Mouse (Mus musculus): Measurements from ENCODE around the gene Arsg. TPM values are rescaled to one million over a fixed set of nuclear protein-coding genes. Genes with fewer than 3 reads are reported as not detected.
A peak's percentile ranks its signal among the peaks of the same experiment; 100 is the strongest.

Arsg gene
- 0.51 TPM for polyA plus RNA-seq (2012; fragmentation: generic; extraction: Trizol)
- long read RNA-seq, experiment 1, result 0 reads
- long read RNA-seq, experiment 2, partial matches to known transcripts, result 0 of 3 reads
- long read RNA-seq, experiment 2, other reads (novel, unspliced or antisense), result 3 of 3 reads

- Histone ChIP-seq H3K4me3 (ENCODE audit: insufficient read depth, poor library complexity, severe bottlenecking) (peak within 1 kb of the TSS; percentile 34), H3K36me3 (ENCODE audit: control insufficient read depth, insufficient read depth) (no peaks in the 10 kb centered on the region), H3K27me3 (ENCODE audit: control insufficient read depth, insufficient read depth, insufficient read length) (no peaks in the 10 kb centered on the region), H3K79me2 (ENCODE audit: control insufficient read depth, insufficient read depth) (no peaks in the 10 kb centered on the region), H3ac (ENCODE audit: control insufficient read depth, insufficient read length, low read depth) (peak within 1 kb of the TSS; percentile 63), H3K79me3 (ENCODE audit: low read depth) (no peaks in the 10 kb centered on the region)
- TF ChIP-seq MYOG (IDR thresholded peaks at IDR 0.05; ENCODE audit: control insufficient read depth, extremely low read depth, insufficient read length) (no peak), MAX (IDR thresholded peaks at IDR 0.05) (peak; percentile 22)
These were observed at the start of gene Arsg, which contains the start of gene Slc16a6 for GRCm38 (mm10) chr11:109473171-109474085. Gene Arsg, plus strand, starts transcription at chr11:109473374. Gene Slc16a6, minus strand, starts transcription at chr11:109473598.

DNA sequence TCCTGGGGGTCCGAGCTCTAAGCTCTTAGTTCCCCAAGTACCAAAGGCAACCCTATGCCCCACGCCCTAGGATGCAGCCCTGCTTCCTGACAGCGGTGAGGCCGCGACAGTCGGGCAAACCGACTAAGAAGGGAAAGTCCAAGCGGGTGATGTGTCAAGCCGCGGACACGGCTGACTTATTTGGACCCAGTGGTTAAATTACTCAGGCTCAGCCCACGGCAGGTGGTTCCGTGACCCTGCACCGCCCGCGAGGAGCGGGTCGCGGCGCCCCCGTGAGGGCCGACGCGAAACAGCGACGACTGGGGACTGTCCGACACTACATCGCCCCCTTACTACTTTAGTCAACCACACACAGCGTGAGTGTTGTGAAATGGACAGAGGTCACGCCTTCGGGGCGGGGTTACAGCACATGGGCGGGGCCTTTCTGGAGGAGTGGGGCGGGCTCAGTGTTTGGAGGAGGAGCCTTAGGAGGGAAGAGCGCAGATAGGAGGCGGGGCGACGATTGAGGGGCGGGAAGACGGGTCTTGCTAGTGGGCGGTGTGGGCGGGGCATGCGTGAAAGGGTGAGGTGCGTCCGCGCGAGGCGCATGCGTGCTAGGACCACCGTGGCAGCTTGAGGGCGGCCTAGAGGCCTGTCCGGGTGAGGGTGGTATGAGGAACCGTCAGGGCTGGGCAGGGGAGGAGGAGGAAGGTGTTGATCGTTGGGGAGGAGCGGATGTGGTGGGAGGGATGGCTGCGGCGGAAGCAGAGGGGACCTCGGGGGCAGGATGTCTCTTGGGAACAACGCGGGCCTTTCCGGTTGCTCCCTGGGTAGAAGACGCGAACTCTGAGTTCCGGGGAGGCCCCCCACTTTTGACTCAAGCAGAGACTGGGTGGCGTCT lies 47.5 kb upstream of the Arsg start, which contains the start of gene Amz2:
Amz2 (plus strand) TSS at position 555 of the 880 bp plus-strand sequence.
- Histone ChIP-seq H3K4me3 (ENCODE audit: insufficient read depth, poor library complexity, severe bottlenecking) (peak within 1 kb of the TSS; percentile 59), H3K79me2 (ENCODE audit: control insufficient read depth, insufficient read depth) (peaks cover 10% of the 10 kb centered on the region), H3K27me3 (ENCODE audit: control insufficient read depth, insufficient read depth, insufficient read length) (no peaks in the 10 kb centered on the region), H3K36me3 (ENCODE audit: control insufficient read depth, insufficient read depth) (peaks cover 15% of the 10 kb centered on the region), H3ac (ENCODE audit: control insufficient read depth, insufficient read length, low read depth) (peak within 1 kb of the TSS; percentile 73), H3K79me3 (ENCODE audit: low read depth) (peaks cover 2% of the 10 kb centered on the region)
- TF ChIP-seq CTCF (IDR thresholded peaks at IDR 0.05; ENCODE audit: control insufficient read depth, insufficient read depth, insufficient read length), result peak; percentile 91
- peak; percentile 91 for TF ChIP-seq CEBPB (IDR thresholded peaks at IDR 0.05; ENCODE audit: low read depth)
- no peak for TF ChIP-seq MYOG (IDR thresholded peaks at IDR 0.05; ENCODE audit: control insufficient read depth, extremely low read depth, insufficient read length)
- peak; percentile 70 for TF ChIP-seq MAX (IDR thresholded peaks at IDR 0.05)
- TF ChIP-seq USF1 (IDR thresholded peaks at IDR 0.05; ENCODE audit: low read depth), result no peak
- TF ChIP-seq FOSL1 (IDR thresholded peaks at IDR 0.05; ENCODE audit: insufficient read depth, low read length, poor library complexity, severe bottlenecking), result no peak
- peak; percentile 58 for TF ChIP-seq MYOD1 (IDR thresholded peaks at IDR 0.05; ENCODE audit: control insufficient read depth, insufficient read length, low read depth)

GRCm38 (mm10) chr11:109426272-109426586 lies 46.9 kb upstream of the Arsg start:
- peak overlapping the region; percentile 73 for H3ac ChIP-seq (ENCODE audit: control insufficient read depth, insufficient read length, low read depth)
- TF ChIP-seq FOSL1 (IDR thresholded peaks at IDR 0.05; ENCODE audit: insufficient read depth, low read length, poor library complexity, severe bottlenecking) (no peak), CEBPB (IDR thresholded peaks at IDR 0.05; ENCODE audit: low read depth) (no peak), CTCF (IDR thresholded peaks at IDR 0.05; ENCODE audit: control insufficient read depth, insufficient read depth, insufficient read length) (no peak), MAX (IDR thresholded peaks at IDR 0.05) (no peak), USF1 (IDR thresholded peaks at IDR 0.05; ENCODE audit: low read depth) (no peak), MYOD1 (IDR thresholded peaks at IDR 0.05; ENCODE audit: control insufficient read depth, insufficient read length, low read depth) (no peak), MYOG (IDR thresholded peaks at IDR 0.05; ENCODE audit: control insufficient read depth, extremely low read depth, insufficient read length) (no peak)
- peaks cover 2% of the 10 kb centered on the region for H3K79me3 ChIP-seq (ENCODE audit: low read depth)
- peaks cover 10% of the 10 kb centered on the region for H3K79me2 ChIP-seq (ENCODE audit: control insufficient read depth, insufficient read depth)
- no peaks in the 10 kb centered on the region for H3K27me3 ChIP-seq (ENCODE audit: control insufficient read depth, insufficient read depth, insufficient read length)
- peaks cover 19% of the 10 kb centered on the region for H3K36me3 ChIP-seq (ENCODE audit: control insufficient read depth, insufficient read depth)
- peak overlapping the region; percentile 59 for H3K4me3 ChIP-seq (ENCODE audit: insufficient read depth, poor library complexity, severe bottlenecking)

DNA sequence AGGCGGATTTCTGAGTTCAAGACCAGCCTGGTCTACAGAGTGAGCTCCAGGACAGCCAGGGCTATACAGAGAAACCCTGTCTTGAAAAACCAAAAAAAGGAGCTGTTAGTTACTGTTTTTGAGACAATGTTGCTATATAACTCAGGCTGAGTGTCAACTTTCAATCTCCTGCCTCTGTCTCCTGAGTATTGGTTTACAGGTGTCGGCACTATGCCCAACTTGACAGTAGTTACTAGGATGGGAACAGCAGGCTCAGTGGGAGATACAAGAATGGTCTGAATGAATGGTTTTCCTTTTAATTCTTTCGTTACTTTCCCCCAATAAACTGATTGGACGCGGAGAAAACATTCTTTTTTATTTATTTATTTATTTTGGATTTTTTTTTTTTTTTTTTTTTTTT lies 45.8 kb upstream of the Arsg start:
- H3K27me3 ChIP-seq (ENCODE audit: control insufficient read depth, insufficient read depth, insufficient read length), result no peaks in the 10 kb centered on the region
- H3K36me3 ChIP-seq (ENCODE audit: control insufficient read depth, insufficient read depth), result peaks cover 19% of the 10 kb centered on the region
- H3K79me2 ChIP-seq (ENCODE audit: control insufficient read depth, insufficient read depth), result peaks cover 10% of the 10 kb centered on the region
- H3K4me3 ChIP-seq (ENCODE audit: insufficient read depth, poor library complexity, severe bottlenecking), result no peak overlapping the region
- no peak overlapping the region for H3ac ChIP-seq (ENCODE audit: control insufficient read depth, insufficient read length, low read depth)
- H3K79me3 ChIP-seq (ENCODE audit: low read depth), result peaks cover 2% of the 10 kb centered on the region
- TF ChIP-seq MAX (IDR thresholded peaks at IDR 0.05) (no peak), CEBPB (IDR thresholded peaks at IDR 0.05; ENCODE audit: low read depth) (no peak), MYOG (IDR thresholded peaks at IDR 0.05; ENCODE audit: control insufficient read depth, extremely low read depth, insufficient read length) (no peak), CTCF (IDR thresholded peaks at IDR 0.05; ENCODE audit: control insufficient read depth, insufficient read depth, insufficient read length) (no peak), FOSL1 (IDR thresholded peaks at IDR 0.05; ENCODE audit: insufficient read depth, low read length, poor library complexity, severe bottlenecking) (no peak), USF1 (IDR thresholded peaks at IDR 0.05; ENCODE audit: low read depth) (no peak)

- H3ac ChIP-seq (ENCODE audit: control insufficient read depth, insufficient read length, low read depth), result no peak overlapping the region
- TF ChIP-seq CEBPB (IDR thresholded peaks at IDR 0.05; ENCODE audit: low read depth) (no peak), FOSL1 (IDR thresholded peaks at IDR 0.05; ENCODE audit: insufficient read depth, low read length, poor library complexity, severe bottlenecking) (no peak), MYOD1 (IDR thresholded peaks at IDR 0.05; ENCODE audit: control insufficient read depth, insufficient read length, low read depth) (no peak), USF1 (IDR thresholded peaks at IDR 0.05; ENCODE audit: low read depth) (no peak), MAX (IDR thresholded peaks at IDR 0.05) (no peak), MYOG (IDR thresholded peaks at IDR 0.05; ENCODE audit: control insufficient read depth, extremely low read depth, insufficient read length) (no peak), CTCF (IDR thresholded peaks at IDR 0.05; ENCODE audit: control insufficient read depth, insufficient read depth, insufficient read length) (no peak)
- no peaks in the 10 kb centered on the region for H3K79me2 ChIP-seq (ENCODE audit: control insufficient read depth, insufficient read depth)
- H3K4me3 ChIP-seq (ENCODE audit: insufficient read depth, poor library complexity, severe bottlenecking), result no peak overlapping the region
- no peaks in the 10 kb centered on the region for H3K27me3 ChIP-seq (ENCODE audit: control insufficient read depth, insufficient read depth, insufficient read length)
- H3K79me3 ChIP-seq (ENCODE audit: low read depth), result no peaks in the 10 kb centered on the region
- H3K36me3 ChIP-seq (ENCODE audit: control insufficient read depth, insufficient read depth), result peaks cover 48% of the 10 kb centered on the region
These were observed 38.9 kb upstream of the Arsg start for GRCm38 (mm10) chr11:109434233-109434798.
